Mouse (Mus musculus) thymus, adult 2 months (tissue): Measurements from ENCODE around the gene Cfap99. TPM values are rescaled to one million over a fixed set of nuclear protein-coding genes. Genes with fewer than 3 reads are reported as not detected.

ENCODE experiments used
- DNase-seq: peaks from one replicate; pipeline ENCODE4 v3.0.0; 2021
- H3K27ac ChIP-seq: fragments of 200-500 bp; 2 replicates; pipeline ENCODE4 v1.5.1; 2012; ENCODE audit warnings: low read length, control low read depth; ENCODE audit not compliant: control insufficient read depth, insufficient read depth
- H3K27me3 ChIP-seq: fragments of 200-500 bp; 2 replicates; pipeline ENCODE4 v1.6.1; 2012; ENCODE audit warnings: mild to moderate bottlenecking, low read length, moderate library complexity, mixed read lengths; ENCODE audit not compliant: control insufficient read depth, insufficient read depth
- H3K36me3 ChIP-seq: fragments of 200-500 bp; 2 replicates; pipeline ENCODE4 v1.6.1; 2012; ENCODE audit warnings: mild to moderate bottlenecking, low read length, moderate library complexity; ENCODE audit not compliant: control insufficient read depth, insufficient read depth
- H3K4me1 ChIP-seq: fragments of 200-500 bp; replicated peaks from 2 replicates; pipeline ENCODE4 v1.6.1; 2012; ENCODE audit warnings: low read length; ENCODE audit not compliant: control insufficient read depth, insufficient read depth
- H3K4me3 ChIP-seq: fragments of 200-500 bp; 2 replicates; pipeline ENCODE4 v1.5.1; 2012; ENCODE audit warnings: mild to moderate bottlenecking, low read length, control low read depth, moderate library complexity; ENCODE audit not compliant: control insufficient read depth, insufficient read depth
- CTCF ChIP-seq: fragments of 200-500 bp; IDR thresholded peaks from 2 replicates; pipeline ENCODE4 v1.5.1; 2012; ENCODE audit warnings: mild to moderate bottlenecking, control low read depth, low read length, moderate library complexity, borderline replicate concordance; ENCODE audit not compliant: control insufficient read depth, poor library complexity, insufficient read depth; ENCODE audit errors: extremely low read depth
- POLR2A ChIP-seq: fragments of 200-500 bp; IDR thresholded peaks from 2 replicates; pipeline ENCODE4 v1.6.1; 2012; ENCODE audit warnings: mild to moderate bottlenecking, low read length, control low read depth, moderate library complexity; ENCODE audit not compliant: control insufficient read depth, poor library complexity, insufficient read depth; ENCODE audit errors: extremely low read depth
- WGBS: fragments of 180-500 bp; shearing (Covaris S2); methylation state at CpG from one replicate; pipeline ENCODE4 v1.1.7; 2018; 5-methylcytosine and 5-hydroxymethylcytosine counted together
- polyA plus RNA-seq: library from polyadenylated mRNA; depleted of rRNA; stranded (reverse); fragments of >200 nt; gene quantifications from 2 replicates; pipeline ENCODE4 v1.2.3, GENCODE M21; 2012

Cfap99 gene
- polyA plus RNA-seq, 1 experiment = not detected

DNA sequence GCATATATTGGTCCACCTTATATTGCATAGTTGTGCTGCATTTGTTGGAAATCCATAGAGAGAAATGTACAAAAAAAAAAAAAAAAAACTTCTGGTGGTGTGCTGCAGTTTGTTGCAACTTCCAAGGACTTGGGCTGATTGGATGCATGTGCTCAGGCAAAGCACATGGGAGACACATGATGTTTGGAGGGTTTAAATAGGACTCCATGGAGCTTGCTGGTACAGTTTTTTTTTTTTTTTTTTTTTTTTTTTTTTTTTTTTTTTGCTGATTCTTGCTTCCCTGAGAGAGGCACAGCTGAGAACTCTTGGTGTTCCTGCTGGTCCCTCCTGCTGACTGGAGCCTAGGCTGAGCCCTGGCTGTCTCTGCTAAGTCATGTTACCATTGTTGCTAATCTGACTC, 74.7 kb downstream of the Cfap99 start:
- TF ChIP-seq POLR2A (no peak), CTCF (no peak)
- no peak for DNase-seq
- Histone ChIP-seq H3K36me3 (peaks cover 7% of the 10 kb centered on the region), H3K27me3 (no peaks in the 10 kb centered on the region), H3K4me1 (no peaks in the 10 kb centered on the region), H3K27ac (no peak overlapping the region), H3K4me3 (no peak overlapping the region)

DNA sequence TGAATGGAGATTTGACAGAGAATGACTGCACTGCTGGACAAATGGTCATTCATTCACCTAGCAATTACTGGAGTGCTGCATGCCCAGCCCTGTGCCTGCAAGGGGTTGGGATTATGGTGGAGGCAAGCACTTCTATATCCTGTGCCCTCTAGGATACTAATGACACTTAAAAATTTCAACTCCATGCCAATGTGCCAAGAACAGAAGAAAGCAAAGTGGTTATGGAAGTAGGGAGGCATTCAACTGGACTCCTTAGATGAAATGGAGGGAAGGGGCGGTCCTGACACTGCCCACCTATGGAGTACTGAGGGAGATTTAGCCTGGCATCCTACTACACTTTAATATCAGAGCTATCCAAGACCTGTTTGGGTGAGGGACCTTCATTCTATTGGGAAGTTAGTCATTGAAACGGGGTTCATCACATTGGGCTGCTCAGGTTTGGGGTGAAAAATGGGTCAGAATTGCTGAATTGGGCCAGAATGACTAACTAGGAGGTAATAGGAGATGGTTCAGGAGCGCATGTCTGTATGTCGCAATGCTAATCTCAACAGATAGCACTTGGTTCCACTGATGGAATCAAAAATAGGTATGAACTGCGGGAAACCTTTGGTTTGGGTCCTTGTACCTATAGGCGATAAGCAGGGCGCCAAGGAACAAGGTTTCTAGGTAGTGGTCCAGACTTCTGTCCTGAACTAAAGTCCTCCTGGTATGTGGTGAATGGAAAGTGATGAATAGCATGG, 80.3 kb downstream of the Cfap99 start:
- Histone ChIP-seq H3K27me3 (no peaks in the 10 kb centered on the region), H3K4me3 (peak overlapping the region; percentile 80), H3K36me3 (no peaks in the 10 kb centered on the region), H3K4me1 (peaks cover 11% of the 10 kb centered on the region), H3K27ac (peak overlapping the region; percentile 12; the same call in 1 of the 2 replicates)
- DNase-seq = no peak
- WGBS = 85% methylated on average over 7 of the region's 7 CpGs
- no peak for TF ChIP-seq CTCF
- no peak for TF ChIP-seq POLR2A

DNA sequence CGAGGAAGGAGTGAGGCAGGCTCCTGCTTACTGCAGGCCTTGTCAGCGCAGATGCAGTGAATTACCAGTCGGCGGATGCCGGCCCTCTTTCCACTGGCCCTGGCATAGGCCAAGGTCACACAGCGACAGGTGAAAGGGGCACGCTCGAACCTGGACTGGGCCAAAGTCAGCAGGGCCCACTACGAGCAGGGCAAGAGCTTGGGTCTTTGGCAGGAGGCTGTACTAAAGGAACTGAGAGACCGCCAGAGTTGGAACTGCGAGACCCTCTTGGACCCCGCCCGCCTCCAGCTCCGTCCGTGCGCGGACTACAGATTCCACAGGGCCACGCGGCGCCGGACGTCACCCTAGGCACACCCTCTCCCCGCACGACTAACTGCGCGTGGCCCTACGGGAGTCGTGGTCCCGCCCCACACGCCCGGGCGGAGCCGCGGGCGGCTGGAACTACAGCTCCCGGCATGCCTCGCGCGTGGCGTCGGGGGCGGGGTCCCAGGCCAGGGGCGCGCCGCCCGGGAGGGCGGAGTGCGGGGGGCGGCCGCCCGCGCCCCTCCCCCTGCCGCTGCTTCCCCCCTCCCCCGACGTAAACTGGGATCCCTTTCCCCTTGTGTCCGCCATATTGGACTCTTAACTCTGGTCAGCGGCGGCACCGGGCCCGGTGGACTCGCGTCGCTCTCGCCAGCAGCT, 81.1 kb downstream of the Cfap99 start, which contains the start of gene Fam193a:
Fam193a (plus strand) TSS at position 593 of the 681 bp plus-strand sequence.
- peak; percentile 99 for DNase-seq
- Histone ChIP-seq H3K4me1 (peaks cover 11% of the 10 kb centered on the region), H3K4me3 (peak within 1 kb of the TSS; percentile 91), H3K27ac (peak within 1 kb of the TSS; percentile 12; the same call in 1 of the 2 replicates), H3K27me3 (no peaks in the 10 kb centered on the region), H3K36me3 (no peaks in the 10 kb centered on the region)
- under 1% methylated on average over 64 of the region's 64 CpGs for WGBS
- TF ChIP-seq POLR2A (no peak), CTCF (0 out of 2 replicates have a peak, but pooled peaks have one; percentile 24)

DNA sequence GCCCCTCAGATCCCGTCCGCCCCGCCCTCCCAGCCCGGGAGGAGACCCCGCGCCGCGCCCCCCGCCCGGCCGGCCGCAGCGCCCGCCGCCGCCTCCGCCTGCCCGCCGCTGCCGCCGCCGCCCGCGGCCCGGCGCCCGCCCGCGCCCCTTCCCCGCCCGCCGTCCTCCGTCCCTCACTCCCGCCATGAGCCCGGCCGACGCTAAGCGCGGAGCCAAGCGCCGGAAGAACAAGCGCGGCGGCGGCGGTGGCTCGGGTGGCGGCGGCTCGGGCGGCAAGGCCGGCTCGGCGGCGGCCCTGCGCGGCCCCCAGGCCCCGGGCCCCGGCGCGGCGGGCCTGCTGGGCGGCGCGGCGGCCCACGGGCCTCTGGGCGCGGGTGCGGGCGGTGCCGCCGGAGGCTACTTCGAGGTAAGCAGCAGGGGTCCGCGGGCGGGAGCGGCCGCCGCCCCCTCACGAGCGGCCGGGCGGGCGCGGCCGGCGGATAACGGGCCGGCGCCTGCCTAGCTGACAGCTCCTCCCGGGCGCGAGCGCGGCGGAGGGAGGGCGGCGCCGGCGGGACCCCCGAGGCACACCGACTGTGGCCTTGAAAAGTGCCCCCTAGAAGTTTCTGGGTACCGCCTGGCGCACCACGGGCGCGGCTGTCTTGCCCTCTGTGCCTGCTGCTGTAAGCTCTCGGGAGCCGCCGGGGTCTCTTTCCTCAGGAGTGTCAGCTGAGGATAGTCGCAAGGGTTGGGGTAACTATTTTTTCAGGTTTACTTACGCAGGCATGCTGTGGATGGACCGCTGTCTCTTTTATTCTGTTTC, 81.8 kb downstream of the Cfap99 start:
- no peaks in the 10 kb centered on the region for H3K36me3 ChIP-seq
- peaks cover 11% of the 10 kb centered on the region for H3K4me1 ChIP-seq
- peak; percentile 57 for DNase-seq
- TF ChIP-seq POLR2A = no peak
- TF ChIP-seq CTCF = no peak
- H3K4me3 ChIP-seq = peak overlapping the region; percentile 91
- H3K27ac ChIP-seq = no peak overlapping the region
- 13% methylated on average over 114 of the region's 114 CpGs for WGBS
- H3K27me3 ChIP-seq = no peaks in the 10 kb centered on the region

DNA sequence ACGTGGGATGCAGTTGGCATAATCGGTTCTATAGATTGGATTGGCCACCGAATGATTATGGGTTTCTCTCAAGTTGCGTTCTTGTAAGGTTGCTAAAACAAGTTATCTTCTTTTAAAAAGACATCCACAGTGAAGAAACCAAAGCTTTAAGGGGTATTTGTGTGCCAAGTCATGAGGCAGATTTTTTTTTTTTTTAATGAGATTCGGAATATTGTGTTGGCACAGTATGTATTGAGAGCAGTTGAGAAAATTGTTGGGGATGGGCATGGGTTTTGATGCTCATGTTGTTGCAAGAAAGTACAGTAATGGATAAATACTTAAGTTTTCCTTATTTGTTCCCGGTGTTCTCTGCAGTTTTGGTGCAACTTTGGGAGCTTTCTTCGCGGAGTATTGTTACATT, 82.4 kb downstream of the Cfap99 start:
- Histone ChIP-seq H3K4me1 (peaks cover 11% of the 10 kb centered on the region), H3K27me3 (no peaks in the 10 kb centered on the region), H3K36me3 (no peaks in the 10 kb centered on the region), H3K27ac (no peak overlapping the region), H3K4me3 (peak overlapping the region; percentile 91)
- WGBS = 43% methylated on average over 8 of the region's 8 CpGs
- TF ChIP-seq CTCF = no peak
- TF ChIP-seq POLR2A = no peak
- DNase-seq = no peak

DNA sequence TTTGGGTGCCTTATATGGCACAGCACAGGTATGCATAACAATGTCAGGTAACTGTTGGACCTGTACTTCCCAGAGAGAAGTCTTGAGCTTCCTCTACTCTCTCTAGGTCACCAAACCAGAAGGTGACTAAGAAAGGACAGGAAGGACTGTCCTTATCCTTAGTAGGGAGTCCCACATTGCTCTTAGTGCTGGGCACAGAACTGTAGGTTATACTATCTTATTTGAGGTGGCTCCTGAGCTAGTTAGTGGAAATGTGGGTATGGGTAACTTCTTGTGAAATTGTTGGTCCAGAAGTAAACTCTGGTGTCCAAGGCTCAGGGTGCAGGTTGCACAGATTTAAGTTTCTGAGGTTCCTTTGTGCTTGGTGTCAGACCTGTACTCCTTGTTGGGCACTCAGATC, 83.7 kb downstream of the Cfap99 start:
- H3K27ac ChIP-seq = no peak overlapping the region
- TF ChIP-seq POLR2A (no peak), CTCF (no peak)

More for the DNA sequence above, 83.7 kb downstream of the Cfap99 start:
- Histone ChIP-seq H3K4me1 (peaks cover 11% of the 10 kb centered on the region), H3K36me3 (no peaks in the 10 kb centered on the region), H3K27me3 (no peaks in the 10 kb centered on the region), H3K4me3 (no peak overlapping the region)
- no peak for DNase-seq
